Mouse (Mus musculus) spleen, postnatal 4 days (tissue): ENCODE measurements at regions not wholly inside any gene's neighbourhood (a gene's known extent, or its start where the extent isn't known, plus 50 kb on each side); places are given as distances from the start of the nearest gene placed in this dataset.
A peak's percentile ranks its signal among the peaks of the same experiment; 100 is the strongest.

Source experiments
- DNase-seq, 2 experiments: peaks; one replicate each; pipeline ENCODE4 v3.0.0; 2022; ENCODE audit warnings: low spot score in 2 of 2

- DNase-seq: no peak
Measured at GRCm38 (mm10) chr1:57174289-57174890, 195.9 kb upstream of the Satb2 start.

- no peak for DNase-seq
Measured at GRCm38 (mm10) chr1:57188796-57189319, 188.6 kb upstream of the 1700066M21Rik start.

DNA sequence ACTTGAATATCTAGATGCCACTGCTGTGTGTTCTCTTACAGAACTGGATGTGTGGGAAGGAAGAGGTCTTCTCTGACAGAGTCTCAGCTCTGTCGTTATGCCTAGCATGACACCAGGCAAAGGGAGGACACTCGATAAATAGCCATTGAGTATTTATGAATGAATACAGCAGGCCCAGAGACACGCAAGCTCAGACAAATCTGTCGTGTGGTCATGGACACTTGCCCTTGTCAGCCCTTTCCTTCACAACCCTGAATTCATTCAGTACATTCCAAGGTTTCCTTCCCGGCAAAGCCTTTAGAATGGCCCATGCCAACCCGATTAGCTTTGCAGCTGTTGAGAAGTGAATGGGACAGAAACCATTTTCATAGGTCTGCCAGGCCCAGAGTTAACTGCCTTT, 176.1 kb upstream of the 1700066M21Rik start:
- no peak for DNase-seq

DNA sequence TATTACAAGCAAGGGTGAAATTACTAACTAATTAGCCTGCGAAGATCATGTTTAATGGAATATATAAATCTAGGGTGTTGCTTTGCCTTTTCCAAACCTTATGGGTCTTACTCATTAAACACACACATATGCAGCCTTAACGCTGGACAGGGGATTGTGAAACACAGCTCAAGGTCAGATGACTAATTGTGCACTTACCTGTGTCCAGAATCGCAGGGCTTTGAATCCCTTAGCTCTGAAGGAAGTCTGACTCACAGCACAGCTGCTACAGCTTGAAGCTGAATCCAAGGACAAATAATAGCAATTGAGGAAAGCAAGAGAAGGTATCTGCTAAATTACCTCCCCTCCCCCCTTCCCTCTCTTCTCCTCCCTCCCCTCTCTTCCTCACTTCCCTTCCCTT, 173.1 kb upstream of the 1700066M21Rik start:
- no peak for DNase-seq

GRCm38 (mm10) chr1:57205198-57205987, 172.0 kb upstream of the 1700066M21Rik start:
- peak; percentile 20 to 68 for DNase-seq

DNA sequence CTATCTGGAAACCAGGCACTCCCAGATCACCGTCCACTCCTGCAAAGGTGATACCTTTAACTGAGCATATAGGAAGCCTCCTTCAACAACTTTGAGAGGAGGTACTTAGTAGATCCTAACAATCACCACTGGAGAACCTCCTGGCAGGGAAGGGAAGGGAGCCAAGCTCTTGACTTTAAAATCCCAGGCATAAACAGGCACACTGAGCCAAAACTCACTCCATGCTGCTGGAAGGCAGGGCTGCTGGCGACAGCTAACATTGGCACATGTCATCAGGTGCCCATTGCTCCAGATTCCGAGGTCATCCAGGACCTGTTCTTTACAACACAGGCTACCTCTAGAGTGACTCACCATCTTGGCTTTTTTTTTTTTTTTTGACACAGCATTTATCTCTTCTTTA, 170.9 kb upstream of the 1700066M21Rik start:
- no peak for DNase-seq

GRCm38 (mm10) chr1:57206944-57207343, 170.5 kb upstream of the 1700066M21Rik start:
- no peak for DNase-seq

GRCm38 (mm10) chr1:57208415-57208814, 169.0 kb upstream of the 1700066M21Rik start:
- DNase-seq: no peak

GRCm38 (mm10) chr1:57209281-57209680, 168.1 kb upstream of the 1700066M21Rik start:
- DNase-seq: no peak

- no peak for DNase-seq
Measured at GRCm38 (mm10) chr1:57211046-57211445, 166.4 kb upstream of the 1700066M21Rik start.

GRCm38 (mm10) chr1:57213428-57213874, 164.0 kb upstream of the 1700066M21Rik start:
- DNase-seq: no peak

GRCm38 (mm10) chr1:57214266-57214665, 163.2 kb upstream of the 1700066M21Rik start:
- no peak for DNase-seq

DNA sequence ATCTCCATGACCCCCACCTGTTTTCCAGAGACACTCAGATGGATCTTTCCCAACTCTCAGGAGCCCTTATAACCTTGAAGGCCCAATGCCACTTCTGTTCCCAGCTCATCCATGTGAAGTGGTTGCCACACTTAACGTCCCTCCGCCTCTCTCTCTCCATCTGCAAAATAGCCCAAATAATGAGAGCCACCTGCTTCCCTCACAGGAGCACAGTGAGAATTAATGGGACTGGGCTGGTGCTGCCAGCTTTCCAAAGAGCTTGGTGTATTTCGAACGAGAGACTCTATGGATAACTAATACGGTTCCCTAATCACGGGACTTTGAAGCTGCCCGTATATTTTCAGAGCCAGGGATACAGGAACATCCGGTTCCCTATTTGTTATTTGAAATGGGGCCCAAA, 159.8 kb upstream of the 1700066M21Rik start:
- DNase-seq: no peak

DNA sequence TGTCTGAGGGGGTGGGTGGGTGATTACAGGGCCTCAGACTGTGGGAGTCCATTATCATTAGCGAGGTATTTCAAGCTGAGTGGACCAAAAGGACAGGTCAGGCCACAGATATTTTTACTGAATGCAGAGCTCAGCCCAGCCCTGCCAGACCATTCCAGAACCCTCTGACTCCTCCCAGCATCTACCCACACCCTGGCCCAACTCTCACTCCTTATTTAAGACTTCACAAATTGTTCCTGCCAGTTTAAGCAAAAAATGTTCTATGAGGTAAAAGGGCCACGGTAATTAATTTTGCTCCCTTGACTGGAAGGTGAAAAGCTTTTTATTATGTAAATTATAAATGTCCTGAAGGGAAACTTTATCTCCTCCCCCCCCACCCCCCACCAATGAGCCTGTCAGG, 159.3 kb upstream of the 1700066M21Rik start:
- no peak for DNase-seq

- no peak for DNase-seq
Measured at GRCm38 (mm10) chr1:57218616-57219015, 158.8 kb upstream of the 1700066M21Rik start.

GRCm38 (mm10) chr1:57224425-57225104, 152.9 kb upstream of the 1700066M21Rik start:
- DNase-seq: no peak

- DNase-seq: no peak
Measured at GRCm38 (mm10) chr1:57243607-57244408, 133.6 kb upstream of the 1700066M21Rik start.

DNA sequence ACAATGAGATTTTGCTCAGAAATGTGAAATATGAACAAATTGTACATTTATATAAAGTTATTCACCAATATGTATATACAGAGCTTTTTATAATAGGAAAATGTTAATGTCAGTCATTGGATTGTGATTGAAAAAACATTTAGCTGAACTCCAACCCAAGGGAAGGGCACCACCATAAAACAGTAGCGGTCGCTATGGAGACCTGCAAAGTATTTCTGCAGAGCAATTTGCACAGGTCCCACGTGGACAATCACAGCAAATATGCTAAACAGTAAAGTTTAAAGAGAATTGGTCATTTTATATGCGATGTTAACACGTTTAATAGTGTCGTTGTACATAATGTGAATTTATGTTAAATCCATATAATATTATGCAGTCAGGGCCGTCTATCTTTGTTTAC, 117.8 kb upstream of the 1700066M21Rik start:
- no peak for DNase-seq

DNA sequence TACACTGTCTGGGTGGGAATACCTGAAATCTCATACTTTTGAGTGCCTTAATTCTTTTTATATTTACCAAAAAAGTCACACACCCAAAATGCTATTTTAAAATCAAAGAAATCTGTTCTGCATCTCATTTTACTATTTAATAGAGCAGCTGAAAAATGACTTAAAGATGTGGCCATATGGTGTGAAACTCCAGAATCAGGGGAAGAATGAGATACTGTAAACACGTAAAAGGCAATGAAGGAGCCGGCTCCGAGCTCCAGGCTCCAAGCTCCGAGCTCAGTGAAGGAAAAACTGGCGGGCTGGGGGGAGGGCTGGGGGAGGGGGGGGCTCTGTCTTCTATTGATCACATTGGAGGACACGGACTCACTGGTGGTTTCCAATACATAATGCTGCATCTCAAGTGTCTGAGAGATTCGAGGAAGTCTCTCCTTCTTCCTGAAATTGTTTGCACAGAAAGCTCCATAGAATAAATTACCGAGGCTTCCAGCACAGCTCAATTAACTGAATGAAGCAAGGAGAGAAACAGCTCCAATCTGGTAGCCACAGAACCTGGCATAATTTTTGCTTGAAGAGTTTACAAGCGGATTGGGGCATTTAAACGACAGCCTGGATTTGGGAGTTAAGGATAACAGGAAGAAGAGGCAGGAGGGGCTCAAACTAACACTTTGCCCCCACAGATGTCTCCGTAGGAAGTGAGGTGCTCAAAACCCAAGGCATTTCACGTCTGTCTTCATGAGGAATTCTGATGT, 112.2 kb upstream of the 1700066M21Rik start:
- no peak for DNase-seq

DNA sequence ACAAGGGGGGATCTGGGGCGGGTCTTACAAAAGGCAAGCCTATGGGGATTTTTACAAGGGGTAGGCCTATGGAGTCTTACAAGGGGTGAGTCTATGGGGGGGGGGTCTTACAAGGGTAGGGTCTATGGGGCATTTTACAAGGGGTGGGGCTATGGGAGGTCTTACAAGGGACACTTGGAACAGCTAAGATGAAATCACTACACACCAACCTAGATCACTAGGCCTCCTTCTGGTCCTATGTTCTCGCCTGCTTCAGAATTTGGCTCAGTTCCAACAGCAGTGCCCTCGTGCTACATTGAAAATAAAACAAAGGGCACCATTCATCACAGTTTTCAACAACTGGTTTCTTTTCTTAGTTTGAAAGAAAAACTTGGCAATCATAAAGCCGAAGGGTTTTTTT, 110.7 kb upstream of the 1700066M21Rik start:
- DNase-seq: no peak

DNA sequence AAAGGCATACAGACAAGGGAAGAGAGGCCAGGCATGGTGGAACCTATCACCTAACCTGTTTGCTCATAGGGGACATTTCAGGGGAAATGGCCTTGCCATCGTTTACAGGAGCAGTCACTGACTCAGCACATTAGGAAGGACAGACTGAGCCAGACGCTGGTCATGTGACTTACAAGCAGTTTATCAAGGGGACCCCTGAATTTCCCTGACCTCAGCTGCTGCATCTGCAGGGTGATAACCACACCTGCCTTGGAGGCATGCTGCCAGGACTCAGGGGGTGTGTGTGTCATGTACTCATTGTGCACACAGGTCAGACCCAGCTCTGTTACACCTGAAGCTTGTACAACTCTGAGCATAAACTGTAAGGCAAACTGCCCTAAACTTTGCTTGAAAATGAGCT, 109.6 kb upstream of the 1700066M21Rik start:
- no peak for DNase-seq
